Mouse (Mus musculus): ENCODE measurements at regions not wholly inside any gene's neighbourhood (a gene's known extent, or its start where the extent isn't known, plus 50 kb on each side); places are given as distances from the start of the nearest gene placed in this dataset.

- DNase-seq (ENCODE audit: low spot score in 2 of 2) = no peak
Measured at GRCm38 (mm10) chr11:71889161-71889560, 139.4 kb downstream of the Wscd1 start.

GRCm38 (mm10) chr11:71887211-71887610, 137.5 kb downstream of the Wscd1 start:
- no peak for DNase-seq (ENCODE audit: low spot score in 2 of 2)

GRCm38 (mm10) chr11:71886771-71887170, 137.1 kb downstream of the Wscd1 start:
- DNase-seq (ENCODE audit: low spot score in 2 of 2) = no peak

- no peak for DNase-seq (ENCODE audit: low spot score in 2 of 2)
Measured at GRCm38 (mm10) chr11:71884861-71885260, 135.1 kb downstream of the Wscd1 start.

- DNase-seq (ENCODE audit: low spot score in 2 of 2) = no peak
Measured at GRCm38 (mm10) chr11:71881841-71882240, 132.1 kb downstream of the Wscd1 start.

- DNase-seq (ENCODE audit: low spot score in 2 of 2) = no peak
Measured at GRCm38 (mm10) chr11:71871297-71871696, 121.6 kb downstream of the Wscd1 start.

GRCm38 (mm10) chr11:71866690-71867089, 117.0 kb downstream of the Wscd1 start:
- DNase-seq (ENCODE audit: low spot score in 2 of 2) = no peak

- no peak for DNase-seq (ENCODE audit: low spot score in 2 of 2)
Measured at GRCm38 (mm10) chr11:71857926-71858325, 108.2 kb downstream of the Wscd1 start.

GRCm38 (mm10) chr11:71855557-71855956, 105.8 kb downstream of the Wscd1 start:
- no peak for DNase-seq (ENCODE audit: low spot score in 2 of 2)

GRCm38 (mm10) chr11:71855058-71855457, 105.3 kb downstream of the Wscd1 start:
- no peak for DNase-seq (ENCODE audit: low spot score in 2 of 2)

- DNase-seq (ENCODE audit: low spot score in 2 of 2) = peak in 1 of 2 experiments; percentile 26
Measured at GRCm38 (mm10) chr11:71847684-71848367, 98.1 kb downstream of the Wscd1 start.

- DNase-seq (ENCODE audit: low spot score in 2 of 2) = no peak
Measured at GRCm38 (mm10) chr11:71846496-71846895, 96.8 kb downstream of the Wscd1 start.

GRCm38 (mm10) chr11:71840635-71841443, 91.1 kb downstream of the Wscd1 start:
- DNase-seq (ENCODE audit: low spot score in 2 of 2) = no peak

Data from layer of hippocampus, postnatal 10 days (tissue).